Mouse (Mus musculus) thymus, adult 2 months (tissue): Measurements from ENCODE around the gene Ints5.

Experiments
- CTCF ChIP-seq: fragments of 200-500 bp; IDR thresholded peaks from 2 replicates; pipeline ENCODE4 v1.5.1; 2012; ENCODE audit warnings: mild to moderate bottlenecking, control low read depth, low read length, moderate library complexity, borderline replicate concordance; ENCODE audit not compliant: control insufficient read depth, poor library complexity, insufficient read depth; ENCODE audit errors: extremely low read depth
- POLR2A ChIP-seq: fragments of 200-500 bp; IDR thresholded peaks from 2 replicates; pipeline ENCODE4 v1.6.1; 2012; ENCODE audit warnings: mild to moderate bottlenecking, low read length, control low read depth, moderate library complexity; ENCODE audit not compliant: control insufficient read depth, poor library complexity, insufficient read depth; ENCODE audit errors: extremely low read depth

- TF ChIP-seq CTCF: no peak
- no peak for TF ChIP-seq POLR2A
These were observed 52.4 kb downstream of the Ints5 start for GRCm38 (mm10) chr19:8945251-8945650.
